Mouse (Mus musculus) myocyte (in vitro differentiated cells): ENCODE results near the gene Myh2.

Experiments
- POLR2A ChIP-seq: IDR thresholded peaks from one replicate; pipeline ENCODE4 v1.6.1; 2011; ENCODE audit warnings: low read depth, mild to moderate bottlenecking, control low read depth, moderate library complexity; ENCODE audit not compliant: insufficient read length
- POLR2AphosphoS2 ChIP-seq: IDR thresholded peaks from one replicate; pipeline ENCODE4 v1.6.1; 2011; ENCODE audit warnings: low read depth, control low read depth; ENCODE audit not compliant: insufficient read length
- TCF3 ChIP-seq: IDR thresholded peaks from one replicate; pipeline ENCODE4 v1.6.1; 2011; ENCODE audit warnings: low read depth, control low read depth; ENCODE audit not compliant: insufficient read length
- USF1 ChIP-seq: IDR thresholded peaks from one replicate; pipeline ENCODE4 v1.6.1; 2011; ENCODE audit warnings: low read depth, mild to moderate bottlenecking, control low read depth, moderate library complexity

- TF ChIP-seq USF1: no peak
- no peak for TF ChIP-seq POLR2AphosphoS2
- no peak for TF ChIP-seq POLR2A
- TF ChIP-seq TCF3: no peak
Observed at GRCm38 (mm10) chr11:67150237-67150636, 20.6 kb upstream of the Myh2 start.
